Mouse (Mus musculus) 416B (cell line): ENCODE data around the gene Aox4.

ENCODE experiments used
- DNase-seq: peaks from one replicate; pipeline ENCODE4 v3.0.0; 2011; ENCODE audit warnings: low read depth

Aox4 gene

GRCm38 (mm10) chr1:58244487-58244886 is 34.3 kb downstream of the Aox4 start:
- DNase-seq = no peak

GRCm38 (mm10) chr1:58248518-58248917 is 38.3 kb downstream of the Aox4 start:
- no peak for DNase-seq

GRCm38 (mm10) chr1:58253466-58253865 is 43.3 kb downstream of the Aox4 start:
- DNase-seq = no peak

GRCm38 (mm10) chr1:58257195-58257991 is 47.2 kb downstream of the Aox4 start:
- DNase-seq = no peak

GRCm38 (mm10) chr1:58260311-58260710 is 50.1 kb downstream of the Aox4 start:
- no peak for DNase-seq

GRCm38 (mm10) chr1:58268231-58268630 is 58.0 kb downstream of the Aox4 start:
- DNase-seq = no peak

- peak; percentile 68 for DNase-seq
Measured at GRCm38 (mm10) chr1:58270807-58271569, 60.8 kb downstream of the Aox4 start.

GRCm38 (mm10) chr1:58275879-58276278 is 65.7 kb downstream of the Aox4 start:
- DNase-seq = no peak

GRCm38 (mm10) chr1:58278026-58278425 is 67.8 kb downstream of the Aox4 start, which contains the start of gene Aox2:
Gene Aox2, plus strand, starts transcription at chr1:58278326.
- no peak for DNase-seq

GRCm38 (mm10) chr1:58278513-58278912 is 68.3 kb downstream of the Aox4 start:
- no peak for DNase-seq

- DNase-seq = no peak
Measured at GRCm38 (mm10) chr1:58280381-58280780, 70.2 kb downstream of the Aox4 start.

- DNase-seq = no peak
Measured at GRCm38 (mm10) chr1:58280939-58281624, 70.9 kb downstream of the Aox4 start.

- no peak for DNase-seq
Measured at GRCm38 (mm10) chr1:58281625-58281988, 71.4 kb downstream of the Aox4 start.

- DNase-seq = no peak
Measured at GRCm38 (mm10) chr1:58284505-58284904, 74.3 kb downstream of the Aox4 start.

- DNase-seq = no peak
Measured at GRCm38 (mm10) chr1:58288091-58288490, 77.9 kb downstream of the Aox4 start.

GRCm38 (mm10) chr1:58289863-58290469 is 79.8 kb downstream of the Aox4 start:
- no peak for DNase-seq

GRCm38 (mm10) chr1:58291394-58292300 is 81.5 kb downstream of the Aox4 start:
- DNase-seq = no peak

- no peak for DNase-seq
Measured at GRCm38 (mm10) chr1:58294730-58295129, 84.5 kb downstream of the Aox4 start.

- peak; percentile 94 for DNase-seq
Measured at GRCm38 (mm10) chr1:58296278-58296677, 86.1 kb downstream of the Aox4 start.

GRCm38 (mm10) chr1:58296821-58297220 is 86.6 kb downstream of the Aox4 start:
- DNase-seq = no peak

GRCm38 (mm10) chr1:58298347-58298746 is 88.2 kb downstream of the Aox4 start:
- DNase-seq = no peak
